Mouse (Mus musculus): ENCODE measurements around the gene Tmod3.

The Tmod3 gene

GRCm38 (mm10) chr9:75559512-75560012, at the start of gene Tmod3:
Gene Tmod3 (minus strand): TSS chr9:75559657.
- DNase-seq (ENCODE audit: low read depth, low spot score): peak; percentile 85

GRCm38 (mm10) chr9:75607496-75607895, 48.0 kb upstream of the Tmod3 start:
- DNase-seq (ENCODE audit: low read depth, low spot score): no peak

GRCm38 (mm10) chr9:75601510-75601909, 42.1 kb upstream of the Tmod3 start:
- no peak for DNase-seq (ENCODE audit: low read depth, low spot score)

GRCm38 (mm10) chr9:75600166-75600934, 40.9 kb upstream of the Tmod3 start:
- DNase-seq (ENCODE audit: low read depth, low spot score): peak; percentile 58

GRCm38 (mm10) chr9:75599191-75599841, 39.9 kb upstream of the Tmod3 start:
- peak; percentile 32 for DNase-seq (ENCODE audit: low read depth, low spot score)

- no peak for DNase-seq (ENCODE audit: low read depth, low spot score)
These were observed 38.1 kb upstream of the Tmod3 start for GRCm38 (mm10) chr9:75597596-75597995.

- DNase-seq (ENCODE audit: low read depth, low spot score): no peak
These were observed 37.6 kb upstream of the Tmod3 start for GRCm38 (mm10) chr9:75597036-75597435.

- no peak for DNase-seq (ENCODE audit: low read depth, low spot score)
These were observed 34.0 kb upstream of the Tmod3 start for GRCm38 (mm10) chr9:75593481-75593880.

- DNase-seq (ENCODE audit: low read depth, low spot score): no peak
These were observed 30.7 kb upstream of the Tmod3 start for GRCm38 (mm10) chr9:75589850-75590790.

- DNase-seq (ENCODE audit: low read depth, low spot score): no peak
These were observed 22.4 kb upstream of the Tmod3 start for GRCm38 (mm10) chr9:75581694-75582350.

GRCm38 (mm10) chr9:75579321-75579720, 19.9 kb upstream of the Tmod3 start:
- no peak for DNase-seq (ENCODE audit: low read depth, low spot score)

- no peak for DNase-seq (ENCODE audit: low read depth, low spot score)
These were observed 11.8 kb upstream of the Tmod3 start for GRCm38 (mm10) chr9:75571036-75571942.

- no peak for DNase-seq (ENCODE audit: low read depth, low spot score)
These were observed 8.9 kb upstream of the Tmod3 start for GRCm38 (mm10) chr9:75568399-75568798.

- no peak for DNase-seq (ENCODE audit: low read depth, low spot score)
These were observed 5.4 kb upstream of the Tmod3 start for GRCm38 (mm10) chr9:75564892-75565291.

- no peak for DNase-seq (ENCODE audit: low read depth, low spot score)
These were observed 4.2 kb upstream of the Tmod3 start for GRCm38 (mm10) chr9:75563622-75564021.

- DNase-seq (ENCODE audit: low read depth, low spot score): no peak
These were observed 3.7 kb upstream of the Tmod3 start for GRCm38 (mm10) chr9:75563176-75563575.

- DNase-seq (ENCODE audit: low read depth, low spot score): no peak
These were observed 1.7 kb upstream of the Tmod3 start for GRCm38 (mm10) chr9:75561040-75561669.

GRCm38 (mm10) chr9:75560353-75560752, 896 bp upstream of the Tmod3 start:
- no peak for DNase-seq (ENCODE audit: low read depth, low spot score)

- no peak for DNase-seq (ENCODE audit: low read depth, low spot score)
These were observed 495 bp downstream of the Tmod3 start for GRCm38 (mm10) chr9:75558812-75559511.
